Mouse (Mus musculus) left cerebral cortex, postnatal 36 days (tissue): ENCODE results near the gene Sema4d. TPM values are rescaled to one million over a fixed set of nuclear protein-coding genes. Genes with fewer than 3 reads are reported as not detected.

Experiments used
- DNase-seq, 2 experiments: peaks; one replicate each; pipeline ENCODE4 v3.0.0; 2021 to 2022; ENCODE audit warnings: low spot score in 2 of 2, mixed read lengths in 1 of 2
- intact Hi-C: fragments of 180-260 bp; cut with DNase I; formaldehyde crosslinking; loops from one replicate; pipeline ENCODE4 v1.15.1; 2025
- total RNA-seq, 2 experiments: library from RNA; stranded (reverse); gene quantifications; 2 replicates each; pipeline ENCODE4 v1.2.3; 2021

The Sema4d gene
- total RNA-seq, 2 experiments from 2014 or later, result 91.0 to 94.2 TPM

GRCm38 (mm10) chr13:51786616-51787015, 6.9 kb downstream of the Sema4d start:
- intact Hi-C loops, result no loop called here
- no peak for DNase-seq

DNA sequence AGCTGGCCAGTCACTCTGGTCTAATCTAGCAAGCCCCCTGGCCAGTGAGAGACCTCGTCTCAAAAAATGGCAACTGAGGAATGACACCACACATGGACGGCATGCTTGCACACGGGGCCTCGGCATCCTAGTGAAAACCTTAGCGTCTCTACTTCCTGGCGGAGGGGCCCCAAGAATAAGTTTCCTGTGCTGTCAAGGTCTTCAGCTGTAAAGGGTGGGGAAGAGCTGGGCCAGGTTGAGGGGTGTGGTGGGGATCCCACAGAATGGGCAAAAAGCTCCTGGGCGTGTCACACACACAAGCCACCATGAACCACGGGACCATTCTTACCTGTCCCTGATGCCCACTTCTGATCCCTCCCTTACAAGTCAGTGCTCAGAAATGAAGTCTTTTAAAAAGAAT, 9.1 kb downstream of the Sema4d start:
- intact Hi-C loops, result no loop called here

GRCm38 (mm10) chr13:51783857-51784256, 9.7 kb downstream of the Sema4d start:
- peak; percentile 46 to 52 for DNase-seq

More for the DNA sequence above, 9.1 kb downstream of the Sema4d start:
- DNase-seq, result no peak

DNA sequence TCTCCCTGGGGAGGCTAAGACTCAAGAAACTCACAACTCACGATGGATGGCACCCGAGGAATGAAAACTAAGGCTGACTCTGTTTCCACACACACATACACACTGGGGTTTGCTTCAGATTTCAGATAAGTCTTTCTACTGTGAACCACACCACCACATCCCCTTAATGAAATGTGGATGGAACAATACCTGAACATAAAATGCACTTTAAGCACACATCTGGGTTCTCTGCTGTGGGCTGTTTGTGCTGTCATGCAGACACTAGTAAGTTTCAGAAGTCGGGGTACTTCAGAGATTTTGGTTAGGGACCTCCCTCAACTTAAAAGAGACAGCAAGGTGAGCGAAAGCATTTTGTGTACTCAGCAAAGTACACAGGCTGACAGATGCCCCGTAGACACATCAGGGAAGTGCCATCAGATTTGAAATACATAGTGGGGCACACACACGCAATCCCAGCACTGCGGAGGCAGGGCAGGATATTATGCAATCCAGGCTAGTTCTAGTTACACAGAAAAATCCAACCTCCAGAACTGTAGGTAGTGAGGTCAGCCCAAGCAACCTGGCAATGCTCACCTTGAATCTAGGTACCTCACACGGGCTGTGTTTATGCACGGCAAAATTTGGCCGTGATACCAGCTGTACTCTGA, 12.9 kb downstream of the Sema4d start:
- DNase-seq, result no peak
- intact Hi-C loops, result no loop called here

More at GRCm38 (mm10) chr13:51783857-51784256, 9.7 kb downstream of the Sema4d start:
- intact Hi-C loops, result no loop called here

- intact Hi-C loops, result no loop called here
- no peak for DNase-seq
Observed at GRCm38 (mm10) chr13:51778983-51779962, 14.3 kb downstream of the Sema4d start.

- intact Hi-C loops, result no loop called here
- peak; percentile 66 to 78 for DNase-seq
Observed at GRCm38 (mm10) chr13:51778351-51778982, 15.1 kb downstream of the Sema4d start.

- intact Hi-C loops, result no loop called here
- peak in 1 of 2 experiments; percentile 48 for DNase-seq
Observed at GRCm38 (mm10) chr13:51777738-51778274, 15.7 kb downstream of the Sema4d start.

GRCm38 (mm10) chr13:51777048-51777737, 16.4 kb downstream of the Sema4d start:
- intact Hi-C loops, result no loop called here
- peak; percentile 63 to 68 for DNase-seq

DNA sequence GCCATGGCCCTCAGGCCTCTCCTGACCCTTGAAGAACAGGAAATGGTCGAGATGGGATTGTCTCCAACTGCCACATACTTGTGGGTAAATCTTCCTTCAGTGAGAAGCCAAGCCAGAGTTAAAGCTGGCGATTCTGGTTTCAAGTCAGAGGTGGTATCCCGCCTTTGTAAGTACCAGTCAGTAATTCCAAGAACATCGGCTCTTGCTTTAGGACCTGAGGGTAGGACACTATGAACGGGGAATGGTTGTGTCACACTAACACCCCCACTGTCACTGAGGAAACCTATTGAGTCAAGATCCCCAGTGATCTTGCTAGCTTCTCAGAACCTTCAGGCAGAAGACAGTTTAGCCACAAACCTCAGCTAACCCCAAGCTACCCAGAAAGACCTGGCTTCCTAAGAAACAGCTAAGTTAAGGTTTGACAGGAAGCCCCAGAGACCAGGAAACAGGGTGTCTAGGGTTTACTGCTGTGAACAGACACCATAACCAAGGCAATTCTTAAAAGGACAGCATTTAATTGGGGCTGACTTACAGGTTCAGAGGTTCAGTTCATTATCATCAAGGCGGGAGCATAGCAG, 17.3 kb downstream of the Sema4d start:
- no peak for DNase-seq
- intact Hi-C loops, result no loop called here

- intact Hi-C loops, result no loop called here
- DNase-seq, result peak; percentile 55 to 63
Observed at GRCm38 (mm10) chr13:51771802-51772206, 21.7 kb downstream of the Sema4d start.

- intact Hi-C loops, result no loop called here
- DNase-seq, result no peak
Observed at GRCm38 (mm10) chr13:51770647-51771427, 22.7 kb downstream of the Sema4d start.

DNA sequence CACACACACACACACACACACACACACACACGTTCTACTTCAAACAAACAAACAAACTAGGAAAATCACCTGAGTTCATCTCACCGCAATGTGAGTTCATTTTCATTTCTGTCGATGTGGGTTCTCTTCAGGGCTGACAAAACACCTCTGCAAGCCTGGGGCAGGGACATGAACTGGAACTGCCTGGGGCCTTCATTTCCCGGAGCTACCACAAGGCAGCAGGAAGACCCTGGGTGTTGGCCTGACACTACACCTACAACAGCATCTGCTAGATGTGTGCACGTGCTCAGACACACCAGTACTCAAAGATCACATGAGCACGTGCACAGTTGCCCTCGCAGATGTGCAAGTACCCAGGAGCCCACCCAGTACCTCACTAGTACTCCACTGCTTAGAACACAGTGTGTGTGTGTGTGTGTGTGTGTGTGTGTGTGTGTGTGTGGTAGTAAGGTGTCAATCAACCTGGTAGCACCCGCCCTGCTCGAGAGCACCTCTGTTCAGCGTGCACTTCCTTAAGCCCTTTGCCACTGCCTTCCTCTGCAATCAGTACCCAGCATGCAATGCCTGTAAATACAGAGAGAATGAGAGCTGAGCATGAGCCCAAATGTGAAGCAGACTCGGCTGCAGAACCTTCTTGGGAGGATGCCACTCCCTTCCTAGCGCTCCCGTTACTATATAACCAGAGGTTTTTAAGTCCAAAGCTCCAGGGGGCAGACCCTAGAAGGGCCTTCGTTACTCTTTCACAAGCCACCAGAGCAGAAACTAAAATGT, 25.4 kb downstream of the Sema4d start:
- DNase-seq, result no peak
- intact Hi-C loops, result no loop called here

DNA sequence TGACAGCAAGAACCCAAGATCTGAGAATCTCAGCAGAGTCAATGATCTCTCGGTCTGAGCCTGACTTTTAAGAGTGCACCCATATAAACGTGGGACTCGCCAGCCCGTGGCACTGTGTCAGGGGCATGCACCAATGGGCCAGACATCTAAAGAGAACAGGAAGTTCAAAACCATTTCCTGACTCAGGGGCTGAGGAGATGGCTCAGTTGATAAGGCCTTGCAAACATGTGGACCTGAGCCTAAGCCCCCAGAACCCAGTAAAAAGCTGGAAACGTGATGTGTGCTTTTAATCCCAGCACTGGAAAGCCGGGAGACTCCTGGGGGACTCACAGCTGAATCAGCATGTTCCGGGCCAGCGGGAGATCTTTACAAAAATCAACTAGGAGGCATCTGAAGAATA, 26.0 kb downstream of the Sema4d start:
- intact Hi-C loops, result no loop called here
- no peak for DNase-seq

DNA sequence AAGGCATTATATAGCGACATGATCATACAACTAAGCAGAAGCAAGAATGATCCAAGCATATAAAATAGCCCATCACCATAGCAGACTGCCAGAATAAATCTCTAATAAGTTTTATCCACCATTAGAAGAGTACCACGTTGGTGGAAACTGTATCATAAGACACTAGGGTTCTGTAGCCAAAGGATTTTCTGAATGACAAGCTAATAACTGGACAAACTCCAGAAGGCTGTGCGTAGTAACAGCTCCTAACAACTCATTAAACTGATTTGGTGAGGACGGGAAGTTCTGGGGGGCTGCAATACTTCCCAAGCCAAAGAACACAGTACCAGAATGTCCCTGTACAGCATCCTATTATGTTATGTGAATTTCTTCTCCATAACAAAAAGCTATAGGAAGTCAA, 26.8 kb downstream of the Sema4d start:
- DNase-seq, result no peak
- intact Hi-C loops, result no loop called here

- intact Hi-C loops, result no loop called here
- DNase-seq, result no peak
Observed at GRCm38 (mm10) chr13:51765369-51765768, 28.2 kb downstream of the Sema4d start.

DNA sequence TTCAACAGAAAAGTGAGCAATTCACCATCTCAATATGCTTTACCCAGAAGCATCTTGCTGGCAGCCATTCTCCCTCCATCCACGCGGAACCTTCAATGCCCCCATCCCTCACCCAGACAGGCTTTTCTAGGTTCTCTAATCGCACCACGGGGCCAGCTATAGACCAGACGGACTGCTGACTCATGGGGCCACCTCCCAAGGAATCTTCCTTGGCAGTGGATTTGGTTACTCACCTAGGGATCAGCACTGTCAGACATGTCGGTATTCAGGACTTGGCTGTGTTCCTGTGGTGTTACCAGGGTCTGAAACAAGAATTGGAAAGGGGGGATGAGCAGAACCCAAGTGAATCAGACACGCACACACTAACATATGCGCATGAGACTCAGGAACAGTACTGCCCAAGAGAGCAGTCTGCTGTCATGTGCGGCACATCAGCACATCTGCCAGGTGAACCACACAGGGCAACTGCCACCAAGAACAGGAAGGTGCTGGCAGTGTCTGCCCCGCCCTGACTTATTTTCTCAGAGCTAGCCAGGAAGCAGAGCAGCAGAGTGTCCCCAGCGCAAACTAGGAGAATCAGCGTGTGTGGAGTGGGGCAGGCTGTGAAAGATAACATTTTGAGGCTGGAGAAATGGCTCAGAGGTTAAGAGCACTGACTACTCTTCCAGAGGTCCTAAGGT, 30.4 kb downstream of the Sema4d start:
- DNase-seq, result no peak
- intact Hi-C loops, result no loop called here

GRCm38 (mm10) chr13:51761186-51761813, 32.2 kb downstream of the Sema4d start:
- intact Hi-C loops, result no loop called here
- no peak for DNase-seq
